Mouse (Mus musculus) layer of hippocampus, adult 8-10 months (tissue): ENCODE measurements around the gene Clec11a. TPM values are rescaled to one million over a fixed set of nuclear protein-coding genes. Genes with fewer than 3 reads are reported as not detected.

ENCODE experiments used
- DNase-seq, 2 experiments: peaks; one replicate each; pipeline ENCODE4 v3.0.0; 2022; ENCODE audit warnings: low spot score in 2 of 2
- total RNA-seq, 4 experiments: library from RNA; stranded (reverse); gene quantifications; 2 replicates each; pipeline ENCODE4 v1.2.4; 2022

The Clec11a gene
- total RNA-seq, 4 experiments from 2014 or later, result 3.6 to 4.2 (median 3.6) TPM

DNA sequence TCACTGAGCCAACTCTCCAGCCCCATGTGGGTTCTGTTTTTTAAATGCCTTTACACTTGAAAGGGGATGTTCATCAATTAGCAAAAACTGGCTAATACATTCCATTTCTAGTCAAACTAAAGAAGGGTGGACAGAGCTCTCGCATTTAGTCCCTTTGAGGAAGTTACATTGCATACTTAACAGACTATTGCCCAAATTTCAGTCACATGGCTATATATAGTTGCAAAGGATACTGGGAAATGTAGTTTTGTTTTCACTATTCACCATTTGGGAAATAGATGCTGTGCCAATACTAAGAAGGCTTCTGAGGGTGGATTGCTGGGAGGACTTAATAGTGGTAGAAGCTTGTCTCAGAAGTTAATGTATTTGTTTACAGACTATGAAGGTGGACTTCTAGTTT lies 25.7 kb downstream of the Clec11a start:
- DNase-seq, result no peak

DNA sequence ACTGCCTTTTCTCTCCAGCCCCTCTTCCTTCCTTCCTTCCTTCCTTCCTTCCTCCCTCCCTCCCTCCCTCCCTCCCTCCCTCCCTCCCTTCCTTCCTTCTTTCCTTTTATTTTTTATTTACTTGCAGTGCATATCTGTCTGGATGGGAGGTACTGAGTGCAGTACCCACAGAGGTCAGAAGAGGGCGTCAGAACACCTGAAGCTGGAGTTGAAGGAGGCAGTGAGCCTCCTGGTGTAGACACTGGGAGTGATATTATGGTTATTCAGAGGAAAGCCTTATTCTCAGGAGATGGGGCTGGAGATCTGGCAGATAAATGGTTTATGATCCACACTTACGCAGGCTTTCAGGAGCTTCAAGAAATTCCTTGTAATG lies 29.5 kb downstream of the Clec11a start:
- peak in 1 of 2 experiments; percentile 78 for DNase-seq

DNA sequence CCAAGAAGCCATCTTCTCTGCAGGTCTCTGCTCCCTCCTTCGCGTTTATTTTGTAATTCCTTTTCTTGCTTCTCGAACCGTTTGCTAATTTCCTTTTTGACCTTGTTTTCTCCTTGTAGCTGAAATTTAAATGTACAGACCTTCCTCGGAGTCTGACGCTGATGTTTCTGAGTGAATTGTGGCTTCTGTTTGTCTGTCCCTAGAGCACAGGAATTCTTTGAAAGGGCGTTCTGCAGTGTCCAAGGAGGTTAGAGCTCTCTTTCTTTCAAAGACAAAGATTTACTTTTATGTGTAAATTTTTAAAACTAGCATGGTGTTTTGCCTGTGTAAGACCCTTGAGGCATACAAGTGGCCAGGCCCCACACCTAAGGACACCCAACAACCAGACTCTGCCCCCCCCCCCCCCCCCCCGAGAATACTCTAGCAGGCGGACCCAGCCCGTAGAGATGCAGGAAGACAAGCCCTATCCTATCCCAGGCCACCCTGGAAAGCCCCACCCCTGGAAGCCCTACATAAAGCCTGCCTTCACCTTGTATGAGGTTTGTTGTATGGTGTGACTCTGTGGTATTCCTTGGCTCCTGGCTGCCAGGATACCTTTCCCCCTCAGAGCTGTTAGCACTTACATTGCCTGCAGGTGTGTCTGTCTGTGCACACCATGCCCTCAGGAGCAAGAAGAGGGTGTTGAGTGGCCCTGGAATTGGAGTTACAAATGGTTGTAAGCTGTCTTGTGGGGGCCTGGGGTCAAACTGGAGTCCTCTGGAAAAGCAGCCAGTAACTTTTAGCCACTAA lies 30.0 kb downstream of the Clec11a start:
- DNase-seq, result no peak

DNA sequence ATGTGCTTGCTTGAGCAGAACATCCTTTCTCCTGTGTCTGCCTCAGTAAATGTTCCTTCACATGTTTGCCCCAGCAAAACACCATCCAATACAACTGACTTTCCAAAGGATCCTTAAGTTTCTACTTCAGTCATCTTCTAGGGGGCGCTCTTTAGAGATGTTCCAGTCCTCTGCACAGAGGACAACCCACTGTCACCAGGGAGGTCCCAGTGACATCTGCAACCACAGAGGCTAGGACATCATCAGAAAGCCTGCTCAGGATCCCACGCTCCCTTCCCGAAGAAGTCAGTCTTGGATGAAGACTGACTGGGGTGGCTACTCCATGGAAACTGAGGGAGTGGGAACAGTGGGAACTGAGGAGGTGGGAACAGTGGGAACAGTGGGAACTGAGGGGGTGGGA lies 31.2 kb downstream of the Clec11a start:
- no peak for DNase-seq

DNA sequence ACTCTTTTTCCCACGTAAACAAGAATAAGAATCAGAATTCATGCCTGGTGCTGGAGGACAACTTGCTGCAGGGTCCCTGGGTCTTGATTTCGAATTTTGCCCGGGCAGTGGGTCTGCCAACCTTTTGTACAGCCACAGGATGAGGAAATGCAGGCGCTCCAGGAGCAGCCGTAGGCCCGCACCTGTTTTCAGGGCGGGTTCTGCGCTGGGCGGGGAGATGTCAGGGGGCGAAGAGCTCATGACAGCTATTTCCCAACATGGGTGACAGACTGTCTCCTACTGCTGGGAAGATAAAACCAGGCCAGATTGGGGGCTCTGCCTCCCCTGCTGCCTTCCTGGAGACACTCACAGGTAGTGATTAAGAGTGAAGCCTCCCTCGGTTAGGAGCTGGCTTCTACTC lies 32.6 kb downstream of the Clec11a start:
- DNase-seq, result no peak

DNA sequence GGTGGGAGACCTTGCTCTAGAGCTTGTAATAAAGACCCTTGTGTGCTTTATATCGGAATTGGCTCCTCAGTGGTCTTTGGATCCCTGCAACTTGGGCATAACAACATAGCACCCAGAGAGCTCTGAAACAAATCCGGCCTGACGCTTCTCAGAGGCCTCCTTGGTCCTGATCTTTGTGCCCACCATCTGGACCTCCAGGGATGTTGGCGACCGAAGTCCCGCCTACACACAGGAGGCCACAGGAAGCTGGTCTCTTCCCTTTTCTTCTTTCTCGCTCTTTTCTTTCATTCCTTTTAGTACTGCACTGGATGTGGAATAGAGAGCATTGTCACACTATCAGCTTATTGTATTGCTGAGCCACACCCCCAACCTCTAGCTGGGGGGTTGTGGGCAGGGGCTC lies 33.3 kb downstream of the Clec11a start:
- no peak for DNase-seq

DNA sequence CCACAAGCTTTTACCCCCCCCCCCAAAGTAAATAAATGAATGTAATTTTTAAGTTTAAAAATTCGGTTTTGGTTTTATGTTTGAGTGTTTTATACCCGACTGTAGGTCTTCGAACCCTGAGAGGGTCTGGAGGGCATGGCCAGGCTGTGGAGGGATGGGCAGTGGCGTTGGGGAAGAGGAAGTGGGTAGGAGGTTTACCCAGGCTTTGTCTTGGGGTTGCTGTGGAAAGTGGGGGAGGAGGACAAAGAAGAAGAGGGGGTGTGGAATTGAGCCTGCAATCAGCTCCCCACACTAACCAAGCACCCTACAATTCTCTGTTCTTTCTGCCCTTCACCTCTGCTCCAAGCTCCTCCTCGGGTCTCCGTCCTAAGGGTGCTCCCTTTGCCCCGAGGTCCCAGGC lies 34.2 kb downstream of the Clec11a start:
- DNase-seq, result no peak

DNA sequence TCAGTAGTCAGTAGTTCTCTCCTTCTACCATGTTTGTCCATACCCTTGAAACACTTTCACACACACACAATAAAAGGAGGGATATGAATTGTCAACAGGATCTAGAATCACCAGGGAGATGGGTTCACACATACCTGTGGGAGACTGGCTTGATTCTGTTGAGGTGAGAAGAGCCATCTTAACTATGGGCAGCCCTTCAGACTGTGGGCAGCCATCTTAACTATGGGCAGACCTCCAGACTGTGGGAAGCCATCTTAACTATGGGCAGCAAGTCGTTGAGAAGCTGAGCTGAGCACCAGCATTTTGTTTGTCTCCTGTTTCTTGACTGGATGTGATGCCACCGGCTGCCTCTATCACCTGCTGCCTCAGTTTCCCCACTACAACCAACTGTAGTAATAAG lies 35.4 kb downstream of the Clec11a start:
- no peak for DNase-seq

DNA sequence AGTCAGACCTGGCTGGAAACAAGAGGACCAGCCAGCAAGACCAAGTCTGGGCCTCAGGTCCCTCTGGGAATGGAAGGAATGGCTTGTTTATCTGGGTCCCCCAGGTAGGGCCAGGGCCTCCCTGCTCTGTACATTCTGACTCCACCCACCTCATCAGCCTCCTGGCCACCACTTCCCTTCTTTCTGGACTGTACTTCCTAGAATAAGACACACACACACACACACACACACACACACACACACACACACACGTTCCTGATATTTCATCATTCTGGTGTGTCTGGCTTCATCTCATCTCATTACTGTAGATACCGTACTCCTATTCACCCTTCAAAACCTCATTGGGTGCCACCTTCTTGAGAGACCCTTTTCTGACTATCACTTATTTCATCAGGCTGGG lies 37.3 kb downstream of the Clec11a start:
- DNase-seq, result no peak

DNA sequence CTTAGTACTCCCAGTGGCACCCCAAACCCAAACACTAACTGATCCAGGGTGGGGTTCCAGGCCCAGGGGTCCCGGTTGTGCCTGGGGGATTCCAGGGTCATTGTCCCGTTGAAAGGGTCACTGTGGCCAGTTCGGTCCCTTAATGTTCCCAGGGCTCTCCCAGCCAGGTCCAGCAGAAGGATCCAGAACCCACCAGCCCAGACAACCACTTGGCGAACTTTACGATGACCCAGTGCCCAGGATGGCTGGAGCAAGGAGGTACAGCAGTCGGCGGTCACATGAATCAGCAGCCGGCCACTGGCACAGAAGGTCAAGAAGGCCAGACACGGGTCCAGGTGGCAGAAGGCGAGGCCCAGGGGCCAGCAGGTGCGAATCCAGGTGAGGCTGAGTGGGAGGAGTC lies 38.6 kb downstream of the Clec11a start:
- no peak for DNase-seq

DNA sequence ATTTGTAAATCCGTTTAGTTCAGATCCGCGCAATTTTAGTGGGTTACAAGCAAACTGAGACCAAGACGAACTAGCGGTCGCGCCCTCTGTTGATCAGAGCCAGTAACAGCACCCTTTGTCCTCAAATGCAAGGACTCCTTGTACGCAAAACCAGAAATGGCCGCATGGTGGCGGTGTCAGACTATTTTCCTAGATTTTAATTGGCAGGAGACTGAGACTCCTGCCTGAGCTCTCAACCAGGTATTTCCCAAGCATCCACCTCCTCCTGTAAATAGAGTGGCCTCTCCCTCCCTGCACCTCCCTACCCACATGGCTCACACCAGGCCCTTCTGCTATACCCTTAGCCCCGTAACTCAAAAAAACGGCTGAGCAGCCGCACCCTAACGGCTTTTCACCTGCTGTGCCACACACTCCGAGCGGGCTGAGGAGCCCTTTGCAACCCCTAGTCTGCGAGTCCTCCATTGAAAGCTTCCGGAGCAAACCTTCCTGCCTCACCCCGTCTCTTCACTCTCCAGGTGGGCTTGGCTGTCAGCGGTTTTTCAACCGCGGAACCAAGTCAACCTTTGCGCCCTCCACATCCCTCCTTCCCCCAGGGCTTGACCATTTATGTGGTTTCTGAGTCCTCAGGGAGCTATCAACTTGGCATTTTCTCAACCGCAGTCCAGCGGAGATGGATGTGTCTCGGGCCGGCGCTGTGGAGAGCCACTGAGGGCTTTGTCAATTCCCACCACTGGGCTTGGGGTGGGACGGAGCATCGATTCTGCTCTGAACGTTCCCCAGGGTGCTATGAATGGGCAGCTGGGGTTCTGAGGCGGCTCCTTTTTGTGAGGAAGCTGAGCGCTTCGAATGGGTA lies 43.7 kb downstream of the Clec11a start:
- peak; percentile 91 to 98 for DNase-seq

DNA sequence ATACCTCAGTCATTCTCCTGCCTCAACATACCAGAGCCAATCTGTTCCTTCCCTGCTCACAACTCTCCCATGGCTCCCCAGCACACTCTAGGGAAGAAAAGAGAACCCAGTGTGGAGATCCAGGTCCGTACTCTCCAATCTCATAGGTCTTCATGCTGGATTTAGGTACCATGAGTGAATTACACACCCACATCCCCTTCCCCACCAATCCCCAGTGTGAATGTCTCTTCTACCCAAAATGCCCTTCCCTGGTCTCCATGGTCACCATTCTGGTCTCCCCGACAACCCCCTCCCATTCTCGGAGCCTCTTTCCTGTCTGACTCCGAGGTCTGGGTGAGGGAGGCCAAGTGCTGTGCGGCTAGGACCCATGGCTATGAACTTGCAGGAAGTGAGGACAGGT lies 45.6 kb downstream of the Clec11a start, which contains the start of gene Gm15517:
Gene Gm15517, plus strand, starts transcription at position 301 of the 400 bp plus-strand sequence.
- DNase-seq, result no peak

DNA sequence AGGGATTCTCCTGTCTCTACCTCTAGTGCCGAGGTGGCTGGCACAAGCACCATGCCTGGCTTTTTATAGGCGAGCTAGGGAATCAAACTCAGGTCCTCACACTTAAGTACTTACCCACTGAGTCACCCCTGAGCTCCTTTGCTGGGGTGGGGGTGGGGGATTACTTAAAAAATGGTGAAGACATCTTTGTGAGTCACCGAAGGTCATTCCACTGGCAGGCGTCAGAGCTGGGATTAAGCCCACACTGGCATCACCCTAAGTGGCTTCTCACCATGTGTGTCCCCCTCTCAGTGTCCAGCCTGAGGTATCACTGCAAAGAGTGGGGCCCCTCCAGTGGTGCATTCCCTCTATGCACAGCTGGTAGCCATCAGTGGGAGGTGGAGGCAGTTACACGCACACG lies 46.3 kb downstream of the Clec11a start:
- no peak for DNase-seq

DNA sequence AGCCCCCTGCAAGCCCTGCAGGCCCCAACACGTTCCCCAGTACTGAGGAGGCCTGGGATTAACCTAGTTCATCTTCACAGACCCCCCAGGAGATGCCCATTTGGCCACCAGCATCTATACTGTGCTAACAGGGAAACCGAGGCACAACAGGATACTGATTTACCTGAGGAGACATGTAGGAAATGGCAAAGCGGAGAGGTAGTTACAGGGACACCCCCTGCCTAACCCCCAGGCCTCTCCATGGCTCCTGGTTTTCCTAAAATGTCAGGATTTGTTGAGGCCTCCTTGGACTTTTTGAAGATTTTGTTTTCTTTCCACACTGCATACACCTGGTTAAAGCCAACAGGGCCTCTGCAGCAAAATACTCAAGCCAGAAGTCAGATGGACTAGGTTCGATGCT lies 49.4 kb downstream of the Clec11a start, which contains the start of gene Acp4:
Gene Acp4, minus strand, starts transcription at position 101 of the 400 bp plus-strand sequence.
- DNase-seq, result no peak

DNA sequence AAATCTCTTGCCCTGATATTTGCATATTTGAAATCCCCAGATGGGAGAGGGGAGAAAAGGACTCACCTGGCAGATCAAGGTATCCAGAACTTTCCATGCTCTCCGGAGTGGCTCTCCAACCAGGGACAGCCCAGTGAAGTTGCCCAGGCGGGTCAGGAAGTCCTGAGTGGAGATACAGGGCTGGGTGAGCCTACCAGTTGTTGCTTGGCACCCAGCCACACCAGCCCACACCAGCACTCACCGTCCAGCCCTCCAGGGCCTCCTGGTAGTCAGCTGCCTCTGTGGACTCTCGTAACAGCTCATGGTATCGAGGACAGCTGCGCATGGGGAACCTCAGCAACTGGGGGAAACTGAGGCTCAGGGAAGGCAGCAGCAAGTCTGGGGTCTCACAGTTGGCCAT lies 51.8 kb downstream of the Clec11a start:
- no peak for DNase-seq

DNA sequence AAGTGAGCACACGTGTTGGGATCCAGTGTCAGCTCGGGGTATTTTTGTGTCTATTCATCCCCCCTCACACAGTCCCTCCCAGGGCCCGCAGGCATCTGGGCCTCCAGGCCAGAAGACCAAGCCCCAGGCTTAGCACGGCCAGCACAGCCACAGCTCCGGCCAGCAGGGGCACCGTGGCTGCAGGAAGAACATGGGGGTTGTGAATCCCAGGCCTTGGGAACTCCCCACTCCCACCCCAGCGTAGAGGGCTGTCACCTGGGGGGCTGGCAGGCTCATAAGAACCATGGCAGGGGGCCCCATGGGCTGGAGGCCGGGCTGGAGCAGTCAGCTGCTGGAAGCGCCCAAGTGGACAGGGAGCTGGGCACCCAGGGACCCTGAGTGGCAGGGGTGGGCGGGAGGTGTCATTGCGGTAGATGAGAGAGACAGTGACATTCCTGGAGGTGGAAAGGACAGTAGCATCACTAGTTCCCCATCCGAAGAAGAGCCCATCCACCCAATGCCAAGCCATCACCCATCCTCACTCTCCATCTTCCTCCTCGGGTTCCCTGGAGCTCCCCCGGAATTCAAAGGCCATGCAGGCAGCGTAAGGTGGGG lies 53.6 kb downstream of the Clec11a start:
- DNase-seq, result no peak

Other genes with a start within 250 kb of the Clec11a start
- not detected for gene Klk1b21, start 204.6 kb downstream of the Clec11a start, total RNA-seq
- gene Klk1b22, start 194.2 kb downstream of the Clec11a start, total RNA-seq, result not detected
- not detected for gene Klk1b16, start 170.1 kb downstream of the Clec11a start, total RNA-seq
- gene Klk1b24, start 118.7 kb downstream of the Clec11a start, total RNA-seq, result not detected
- not detected for gene Klk1b3, start 108.7 kb downstream of the Clec11a start, total RNA-seq
- gene Klk1b4, start 99.5 kb downstream of the Clec11a start, total RNA-seq, result not detected
- gene Klk1b5, start 91.0 kb downstream of the Clec11a start, total RNA-seq, result not detected
- gene Klk1, start 81.5 kb downstream of the Clec11a start, total RNA-seq, result not detected
- gene Gm36864, start 70.7 kb downstream of the Clec11a start, total RNA-seq, result not detected
- 1 to 10 TPM; 1.3 to 2.4 (median 1.7) TPM for gene 1700028J19Rik, start 60.2 kb downstream of the Clec11a start, total RNA-seq
- 10 to 100 TPM; 76.7 to 94.0 (median 85.5) TPM for gene 2410002F23Rik, start 60.2 kb downstream of the Clec11a start, total RNA-seq
- not detected for gene Acp4, start 49.5 kb downstream of the Clec11a start, total RNA-seq
- not detected for gene Gm15517, start 45.5 kb downstream of the Clec11a start, total RNA-seq
- 100 to 1,000 TPM; 568 to 623 (median 583) TPM for gene Shank1, start 3.4 kb upstream of the Clec11a start, total RNA-seq
- gene Syt3, start 77.2 kb upstream of the Clec11a start, total RNA-seq, result 10 to 100 TPM; 82.9 to 94.7 (median 87.0) TPM
- gene 1700008O03Rik, start 78.9 kb upstream of the Clec11a start, total RNA-seq, result 1 to 10 TPM; 2.2 to 4.3 (median 2.8) TPM
- 100 to 1,000 TPM; 278 to 302 (median 291) TPM for gene Lrrc4b, start 122.1 kb upstream of the Clec11a start, total RNA-seq
- 10 to 100 TPM; 11.1 to 13.6 (median 12.4) TPM for gene Aspdh, start 158.5 kb upstream of the Clec11a start, total RNA-seq
- gene Josd2, start 161.1 kb upstream of the Clec11a start, total RNA-seq, result 100 to 1,000 TPM in 2 of 4 experiments, 10 to 100 TPM in 2; 97.1 to 114 (median 103) TPM
- 100 to 1,000 TPM; 201 to 225 (median 215) TPM for gene Emc10, start 189.6 kb upstream of the Clec11a start, total RNA-seq
- 10 to 100 TPM; 15.5 to 21.6 (median 19.0) TPM for gene Fam71e1, start 189.7 kb upstream of the Clec11a start, total RNA-seq
- under 1 TPM in 3 of 4 experiments, not detected in 1; 0.10 to 0.57 (median 0.14) TPM for gene Mybpc2, start 217.8 kb upstream of the Clec11a start, total RNA-seq
- under 1 TPM in 1 of 4 experiments, not detected in 3; 0.16 TPM for gene Spib, start 225.2 kb upstream of the Clec11a start, total RNA-seq
- gene Pold1, start 241.9 kb upstream of the Clec11a start, total RNA-seq, result 10 to 100 TPM in 2 of 4 experiments, 1 to 10 TPM in 2; 8.2 to 11.5 (median 10.2) TPM
- gene Nr1h2, start 247.0 kb upstream of the Clec11a start, total RNA-seq, result 10 to 100 TPM; 57.2 to 67.9 (median 61.1) TPM